Mouse (Mus musculus): ENCODE measurements around the gene Inpp5f. TPM values are rescaled to one million over a fixed set of nuclear protein-coding genes. Genes with fewer than 3 reads are reported as not detected.

The Inpp5f gene
- total RNA-seq, 2 experiments from 2014 or later = 2.8 to 3.1 TPM

- Histone ChIP-seq H3K27ac (0 out of 2 replicates have a peak overlapping the region, but pooled peaks have one; percentile 16), H3K4me3 (no peak overlapping the region)
- no peak for DNase-seq
- TF ChIP-seq CTCF (IDR thresholded peaks at IDR 0.05) = no peak
- intact Hi-C loops (cut with DNase I) = no loop called here
These were observed 117.6 kb downstream of the Inpp5f start for GRCm38 (mm10) chr7:128728738-128729137.

- Histone ChIP-seq H3K27ac (peak overlapping the region; percentile 61; the same call in 1 of the 2 replicates), H3K4me3 (no peak overlapping the region)
- intact Hi-C loops (cut with DNase I) = no loop called here
- no peak for DNase-seq
- TF ChIP-seq CTCF (IDR thresholded peaks at IDR 0.05) = no peak
These were observed 120.5 kb downstream of the Inpp5f start for GRCm38 (mm10) chr7:128731585-128731984.

GRCm38 (mm10) chr7:128738041-128738440 lies 126.9 kb downstream of the Inpp5f start:
- no peak for TF ChIP-seq CTCF (IDR thresholded peaks at IDR 0.05)
- Histone ChIP-seq H3K4me3 (peak overlapping the region; percentile 6; the same call in 1 of the 2 replicates), H3K27ac (no peak overlapping the region)
- DNase-seq = no peak
- intact Hi-C loops (cut with DNase I) = no loop called here

- no peak for TF ChIP-seq CTCF (IDR thresholded peaks at IDR 0.05)
- Histone ChIP-seq H3K4me3 (peak overlapping the region; percentile 99), H3K27ac (peak overlapping the region; percentile 96)
- no peak for DNase-seq
- intact Hi-C loops (cut with DNase I) = no loop called here
These were observed 128.0 kb downstream of the Inpp5f start for GRCm38 (mm10) chr7:128739116-128739461.

GRCm38 (mm10) chr7:128739462-128740277 lies 128.5 kb downstream of the Inpp5f start:
- peak; percentile 83 for DNase-seq
- TF ChIP-seq CTCF (IDR thresholded peaks at IDR 0.05) = no peak
- intact Hi-C loops (cut with DNase I) = no loop called here
- Histone ChIP-seq H3K27ac (peak overlapping the region; percentile 96), H3K4me3 (peak overlapping the region; percentile 99)

- Histone ChIP-seq H3K4me3 (peak within 1 kb of the TSS; percentile 99), H3K27ac (peak within 1 kb of the TSS; percentile 96)
- intact Hi-C loops (cut with DNase I) = no loop called here
- peak; percentile 99 for DNase-seq
- no peak for TF ChIP-seq CTCF (IDR thresholded peaks at IDR 0.05)
These were observed 129.2 kb downstream of the Inpp5f start, which contains the start of gene Mcmbp for GRCm38 (mm10) chr7:128740334-128740733. Gene Mcmbp (minus strand): TSS chr7:128740495.

GRCm38 (mm10) chr7:128743898-128744297 lies 132.8 kb downstream of the Inpp5f start:
- peak overlapping the region; percentile 77 for H3K4me3 ChIP-seq
- no peak for TF ChIP-seq CTCF (IDR thresholded peaks at IDR 0.05)
- intact Hi-C loops (cut with DNase I) = no loop called here

GRCm38 (mm10) chr7:128744684-128745485 lies 133.8 kb downstream of the Inpp5f start, which contains the start of gene Sec23ip:
Gene Sec23ip (plus strand): TSS chr7:128744943.
- TF ChIP-seq CTCF (IDR thresholded peaks at IDR 0.05) = no peak
- Histone ChIP-seq H3K4me3 (peak within 1 kb of the TSS; percentile 77), H3K27ac (peak within 1 kb of the TSS; percentile 92)
- DNase-seq = peak; percentile 99
- intact Hi-C loops (cut with DNase I) = no loop called here

More at GRCm38 (mm10) chr7:128743898-128744297, 132.8 kb downstream of the Inpp5f start:
- no peak for DNase-seq
- H3K27ac ChIP-seq = peak overlapping the region; percentile 92; the same call in 1 of the 2 replicates

Other genes with a start within 250 kb of the Inpp5f start
- gene Rgs10, start 192.6 kb upstream of the Inpp5f start, total RNA-seq (2021) = 1 to 10 TPM; 2.0 to 4.8 TPM
- 10 to 100 TPM; 46.9 to 50.7 TPM for gene Tial1, start 149.6 kb upstream of the Inpp5f start, total RNA-seq (2021)
- gene Bag3, start 87.7 kb upstream of the Inpp5f start, total RNA-seq (2021) = 100 to 1,000 TPM; 133 to 186 TPM
- 10 to 100 TPM; 17.1 to 19.4 TPM for gene Mcmbp, start 129.2 kb downstream of the Inpp5f start, total RNA-seq (2021)
- gene Sec23ip, start 133.6 kb downstream of the Inpp5f start, total RNA-seq (2021) = 10 to 100 TPM; 22.7 to 23.5 TPM